Mouse (Mus musculus): ENCODE measurements around the gene Tnfsf8.

Gene Tnfsf8

DNA sequence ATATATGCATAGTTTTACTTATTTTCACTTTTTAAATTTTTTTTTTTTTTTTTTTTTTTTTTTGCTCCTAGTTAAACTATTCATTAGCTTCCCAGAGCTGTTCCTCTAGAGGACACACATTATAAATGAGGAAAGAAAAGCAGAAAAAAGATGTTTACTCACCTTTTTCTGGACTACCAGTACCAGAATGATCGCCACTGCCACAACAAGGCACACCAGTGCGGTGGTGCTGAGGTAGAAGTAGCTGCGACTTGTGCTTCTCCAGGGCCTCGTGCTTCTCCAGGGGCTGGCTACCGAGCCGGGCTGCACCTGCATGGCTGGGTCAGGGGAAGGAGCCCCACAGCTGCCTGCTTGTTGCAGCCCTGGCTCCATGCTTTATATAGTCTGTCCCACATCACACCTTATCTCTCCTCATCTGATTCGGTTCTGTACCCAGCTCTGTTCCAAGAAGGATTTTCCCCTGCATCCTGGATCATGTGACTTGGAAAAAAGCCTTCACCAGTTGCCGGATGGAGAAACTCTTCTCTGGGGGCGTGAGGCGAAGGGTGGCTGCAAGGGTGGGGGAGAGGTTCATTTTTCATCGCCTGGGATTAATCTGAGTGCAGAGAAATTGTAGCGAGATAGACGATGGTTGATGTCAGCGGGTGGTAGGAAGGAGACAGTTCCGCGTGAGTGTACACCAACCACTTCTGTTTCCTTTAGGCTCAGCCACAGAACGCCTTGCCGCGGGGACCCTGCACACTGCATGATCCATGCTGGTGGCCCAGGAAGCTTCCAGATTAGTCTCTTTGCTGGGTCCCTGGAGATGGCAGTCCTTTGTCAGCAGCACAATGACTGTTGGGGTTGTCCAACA, at the start of gene Tnfsf8:
TSS of gene Tnfsf8 (minus strand) at position 660 of the 853 bp plus-strand sequence.
- no peak for DNase-seq (ENCODE audit: low spot score in 2 of 2)

DNA sequence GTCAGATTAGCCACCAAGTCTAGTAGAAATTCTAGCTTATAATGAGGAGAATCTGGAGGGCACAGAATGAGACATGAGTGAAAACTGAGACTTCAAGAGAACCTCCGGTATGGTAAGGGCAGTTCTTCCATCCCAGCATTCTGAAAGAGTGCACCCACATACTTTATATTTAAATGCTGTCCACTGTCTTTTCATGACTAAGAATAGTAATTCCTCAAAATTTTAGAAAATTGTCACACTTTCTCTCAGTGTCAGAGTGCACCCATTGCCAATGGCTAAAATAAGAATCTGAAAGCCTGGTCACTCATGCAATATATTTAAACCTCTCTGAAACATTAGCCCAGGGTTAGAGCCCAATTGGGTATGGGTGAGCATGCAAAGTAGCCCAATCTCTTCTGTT, 47.4 kb upstream of the Tnfsf8 start:
- DNase-seq (ENCODE audit: low spot score in 2 of 2) = no peak

- no peak for DNase-seq (ENCODE audit: low spot score in 2 of 2)
Measured at GRCm38 (mm10) chr4:63907473-63907872, 46.3 kb upstream of the Tnfsf8 start.

GRCm38 (mm10) chr4:63906050-63906449, 44.9 kb upstream of the Tnfsf8 start:
- no peak for DNase-seq (ENCODE audit: low spot score in 2 of 2)

DNA sequence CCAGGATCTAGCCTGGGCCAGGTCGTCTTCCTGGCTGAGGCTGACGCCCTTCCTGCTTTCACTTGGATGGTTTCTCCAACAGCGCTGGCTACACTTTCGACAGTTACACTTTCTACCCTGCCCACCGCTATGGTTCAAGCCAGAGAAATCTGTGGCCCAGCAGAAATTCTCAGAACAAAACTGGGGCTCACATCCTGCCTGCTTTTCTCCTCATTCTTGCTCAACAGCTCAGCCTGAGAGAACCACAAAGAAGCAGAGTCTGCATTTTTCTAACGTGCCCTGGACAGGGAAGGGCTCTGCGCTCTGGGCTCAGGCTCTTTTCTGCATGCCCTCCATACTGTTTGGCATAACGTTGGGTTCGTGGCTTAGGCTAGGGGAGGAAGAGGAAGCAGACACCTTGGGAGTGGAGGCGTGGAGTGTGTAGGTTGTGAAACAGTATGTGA, 38.0 kb upstream of the Tnfsf8 start:
- DNase-seq (ENCODE audit: low spot score in 2 of 2) = peak in 1 of 2 experiments; percentile 1

- DNase-seq (ENCODE audit: low spot score in 2 of 2) = no peak
Measured at GRCm38 (mm10) chr4:63897152-63897551, 36.0 kb upstream of the Tnfsf8 start.

- no peak for DNase-seq (ENCODE audit: low spot score in 2 of 2)
Measured at GRCm38 (mm10) chr4:63886156-63886555, 25.0 kb upstream of the Tnfsf8 start.

GRCm38 (mm10) chr4:63876720-63877119, 15.6 kb upstream of the Tnfsf8 start:
- DNase-seq (ENCODE audit: low spot score in 2 of 2) = no peak

DNA sequence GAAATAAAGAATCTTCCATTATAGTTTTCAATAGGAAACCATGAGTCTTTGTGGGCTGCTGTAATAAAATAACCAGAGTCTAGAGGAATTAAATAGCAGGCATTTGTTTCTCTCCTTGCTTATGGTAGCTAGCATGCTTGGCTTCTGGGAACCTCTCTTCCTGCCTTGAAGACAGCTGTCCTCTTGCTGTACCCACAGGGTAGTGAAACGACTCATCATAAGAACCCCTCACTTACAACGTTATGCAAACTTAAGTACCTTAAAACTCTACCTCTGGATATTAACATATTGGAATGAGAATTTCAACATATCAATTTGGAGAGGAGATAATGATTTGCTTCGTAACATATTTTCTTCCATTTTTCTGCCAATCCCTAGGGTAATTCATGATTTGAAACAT, 14.3 kb upstream of the Tnfsf8 start:
- DNase-seq (ENCODE audit: low spot score in 2 of 2) = no peak

GRCm38 (mm10) chr4:63870678-63871077, 9.5 kb upstream of the Tnfsf8 start:
- no peak for DNase-seq (ENCODE audit: low spot score in 2 of 2)

GRCm38 (mm10) chr4:63868770-63869169, 7.6 kb upstream of the Tnfsf8 start:
- no peak for DNase-seq (ENCODE audit: low spot score in 2 of 2)

DNA sequence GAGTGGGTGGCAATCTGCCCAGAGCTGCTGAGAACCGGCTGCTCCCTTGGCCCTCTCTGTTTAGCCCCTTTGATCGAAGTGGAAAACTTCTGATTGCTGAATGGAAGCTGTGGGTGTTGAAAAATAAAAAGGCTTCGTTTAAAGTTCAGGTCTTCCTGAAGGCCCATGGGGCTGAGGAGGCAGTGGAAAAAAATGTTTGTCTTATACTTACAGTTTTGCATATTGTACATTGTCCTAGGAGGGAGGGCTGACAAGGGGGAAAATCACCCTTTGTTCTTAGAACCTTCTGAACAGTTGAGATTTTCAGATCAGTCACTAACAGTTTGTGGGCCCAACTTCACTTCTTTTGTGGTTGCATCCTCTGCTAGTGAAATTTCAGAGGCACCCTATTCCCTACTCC, 1.8 kb upstream of the Tnfsf8 start:
- no peak for DNase-seq (ENCODE audit: low spot score in 2 of 2)

DNA sequence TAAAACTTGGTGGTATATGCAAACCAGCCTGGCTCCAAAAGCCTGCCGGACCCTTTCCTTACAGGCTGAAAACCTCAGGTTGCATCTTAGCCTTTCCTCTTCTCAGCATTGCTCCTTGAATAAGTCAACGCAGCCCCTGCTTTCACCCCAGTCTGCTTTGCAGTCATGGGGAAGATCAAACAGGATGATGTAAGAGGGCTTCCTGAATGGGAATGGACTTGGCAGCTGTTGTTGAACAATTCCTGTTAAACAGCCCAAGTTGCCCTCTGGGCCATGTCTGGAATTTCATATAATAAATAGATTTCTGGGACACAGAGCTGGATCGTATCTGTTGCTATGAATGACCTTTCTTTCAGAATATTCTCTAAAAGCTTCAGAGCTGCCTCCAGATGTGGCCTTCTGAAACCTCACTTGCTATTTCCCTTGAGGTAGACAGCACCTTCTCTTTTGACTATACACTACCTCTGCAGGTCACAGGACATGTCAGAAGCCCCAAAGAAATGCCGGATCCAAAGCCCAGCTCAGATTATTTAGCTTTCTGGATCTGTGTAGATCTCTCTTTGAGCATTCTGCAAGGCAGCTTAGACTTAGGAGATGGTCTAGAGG, 1.0 kb upstream of the Tnfsf8 start:
- DNase-seq (ENCODE audit: low spot score in 2 of 2) = no peak

DNA sequence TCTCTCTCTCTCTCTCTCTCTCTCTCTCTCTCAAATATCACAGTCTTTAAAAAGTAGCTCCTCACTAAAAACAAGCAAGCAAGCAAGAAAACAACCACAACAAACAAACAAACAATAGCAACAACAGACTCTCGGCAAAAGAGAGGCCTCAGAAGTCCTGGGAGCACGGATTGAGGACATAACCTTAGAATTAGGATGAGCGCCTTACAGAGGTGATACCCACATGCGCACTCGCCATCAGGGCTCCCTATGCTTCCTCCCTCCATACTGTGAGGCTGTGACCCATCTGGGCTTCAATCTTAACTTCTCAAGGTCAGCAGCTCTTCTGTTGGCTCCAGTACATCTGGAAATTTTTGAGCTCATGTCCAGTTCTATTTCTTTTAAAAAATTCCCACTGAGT, 911 bp downstream of the Tnfsf8 start:
- no peak for DNase-seq (ENCODE audit: low spot score in 2 of 2)

- no peak for DNase-seq (ENCODE audit: low spot score in 2 of 2)
Measured at GRCm38 (mm10) chr4:63859785-63860203, 1.4 kb downstream of the Tnfsf8 start.

DNA sequence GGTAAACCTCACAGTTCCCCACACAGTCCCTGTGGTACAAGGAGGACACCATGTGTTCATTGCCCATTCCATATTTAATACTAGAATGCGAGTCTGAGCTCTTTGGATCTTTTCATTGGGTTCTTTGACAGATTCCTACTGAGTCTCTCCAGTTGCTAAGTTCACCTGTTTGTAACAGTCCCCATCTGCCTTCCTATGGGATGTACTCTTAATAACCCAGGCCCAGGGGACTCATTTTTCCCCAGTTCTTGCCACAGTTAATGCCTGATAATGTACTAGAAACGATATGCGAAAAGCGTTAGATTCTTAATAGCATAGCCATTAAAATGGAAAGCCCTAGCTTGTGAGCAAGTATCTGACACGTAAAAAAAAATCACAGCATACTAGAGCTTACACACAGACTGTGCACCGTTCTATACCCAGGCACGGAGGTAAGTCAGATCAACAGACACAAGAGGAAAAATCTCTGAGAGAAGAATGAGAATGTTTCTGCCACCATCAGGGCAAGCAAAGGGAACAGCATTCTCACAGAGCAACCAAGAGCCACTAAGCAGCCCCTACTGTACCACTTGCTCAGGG, 2.4 kb downstream of the Tnfsf8 start:
- no peak for DNase-seq (ENCODE audit: low spot score in 2 of 2)

GRCm38 (mm10) chr4:63856764-63857163, 4.4 kb downstream of the Tnfsf8 start:
- no peak for DNase-seq (ENCODE audit: low spot score in 2 of 2)

DNA sequence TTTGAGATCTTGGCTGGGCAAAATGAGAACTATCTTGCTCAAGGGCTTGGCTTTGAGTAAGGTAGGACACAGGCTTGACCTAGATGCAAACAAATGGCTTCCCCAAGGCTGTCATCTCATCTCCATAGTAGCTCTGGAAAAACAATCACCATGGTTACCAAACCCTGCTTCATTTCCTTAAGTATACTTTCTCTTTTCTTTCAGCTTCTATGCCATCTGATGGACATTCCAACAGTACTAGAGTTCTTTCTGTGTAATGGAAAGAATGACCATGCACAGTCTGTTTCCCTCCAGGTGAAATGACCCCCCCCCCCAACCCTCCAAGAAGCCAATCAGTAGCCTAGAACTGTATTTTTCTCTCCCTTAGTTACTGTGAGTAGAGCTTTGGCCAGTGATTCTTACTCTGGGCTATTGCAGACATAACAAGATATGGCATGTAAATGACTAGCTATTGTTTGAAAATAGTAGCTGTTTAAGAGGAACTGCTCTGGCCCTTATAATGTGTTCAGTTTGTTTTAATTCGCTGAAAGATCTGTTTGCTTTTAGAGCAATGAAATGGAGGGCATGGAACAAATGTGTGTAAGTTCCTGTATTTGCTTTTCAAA, 7.3 kb downstream of the Tnfsf8 start:
- DNase-seq (ENCODE audit: low spot score in 2 of 2) = no peak

- no peak for DNase-seq (ENCODE audit: low spot score in 2 of 2)
Measured at GRCm38 (mm10) chr4:63850082-63850481, 11.1 kb downstream of the Tnfsf8 start.

DNA sequence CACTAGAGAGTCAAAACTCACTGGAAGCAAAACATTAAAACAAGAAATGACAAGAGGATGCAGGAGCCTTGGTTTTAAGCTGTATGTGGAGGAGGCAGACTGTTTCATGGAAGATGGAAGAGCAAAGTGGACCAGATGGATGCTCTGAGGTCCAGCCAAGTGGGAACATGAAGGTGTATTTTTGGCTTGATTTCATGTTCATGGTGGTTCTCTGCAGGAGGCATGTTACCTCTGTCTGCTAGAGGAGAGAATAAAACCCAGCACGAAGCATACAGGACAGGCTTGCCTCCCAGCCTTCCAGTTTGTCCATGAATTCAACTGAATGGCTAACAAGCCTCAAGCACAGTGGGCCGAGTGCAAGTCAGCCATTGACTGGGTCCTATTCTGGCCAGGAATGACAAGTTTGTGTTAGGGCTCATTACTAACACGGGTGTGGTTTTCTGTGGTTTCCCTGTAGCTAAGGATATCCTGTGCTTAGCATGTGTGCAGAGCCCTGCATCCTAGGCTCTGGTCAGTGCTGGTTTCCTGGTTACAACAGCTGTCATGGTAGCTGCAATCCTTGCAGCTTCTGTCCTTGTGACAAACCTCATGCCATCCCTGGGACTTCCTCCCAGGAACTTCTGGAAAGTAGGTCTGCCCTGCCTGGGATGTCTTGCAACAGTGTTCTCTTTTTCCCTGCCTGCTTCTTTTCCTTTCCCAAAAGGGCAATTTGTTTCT, 14.1 kb downstream of the Tnfsf8 start:
- DNase-seq (ENCODE audit: low spot score in 2 of 2) = no peak

GRCm38 (mm10) chr4:63845760-63846159, 15.4 kb downstream of the Tnfsf8 start:
- no peak for DNase-seq (ENCODE audit: low spot score in 2 of 2)

GRCm38 (mm10) chr4:63843924-63844323, 17.2 kb downstream of the Tnfsf8 start:
- peak in 1 of 2 experiments; percentile 36 for DNase-seq (ENCODE audit: low spot score in 2 of 2)

All from left cerebral cortex, adult 9 months (tissue).